Mouse (Mus musculus): ENCODE measurements around the gene Rpl35. TPM values are rescaled to one million over a fixed set of nuclear protein-coding genes. Genes with fewer than 3 reads are reported as not detected.

Gene Rpl35
- polyA plus RNA-seq, 1 experiment, result 207 TPM

GRCm38 (mm10) chr2:38975941-38976805, 29.3 kb downstream of the Rpl35 start:
- DNase-seq, result no peak
- TF ChIP-seq CTCF (IDR thresholded peaks at IDR 0.05; ENCODE audit: borderline replicate concordance, control insufficient read depth, extremely low read depth, insufficient read depth, low read length, poor library complexity), result no peak
- TF ChIP-seq POLR2A (IDR thresholded peaks at IDR 0.05; ENCODE audit: control insufficient read depth, extremely low read depth, insufficient read depth, low read length, poor library complexity), result no peak
- 91% methylated on average over 21 of the region's 21 CpGs for WGBS
- Histone ChIP-seq H3K27ac (ENCODE audit: control insufficient read depth, insufficient read depth, low read length) (no peak overlapping the region), H3K4me1 (replicated peaks; ENCODE audit: control insufficient read depth, insufficient read depth, low read length) (no peaks in the 10 kb centered on the region), H3K36me3 (ENCODE audit: control insufficient read depth, insufficient read depth, low read length) (no peaks in the 10 kb centered on the region), H3K27me3 (ENCODE audit: control insufficient read depth, insufficient read depth, low read length) (no peaks in the 10 kb centered on the region), H3K4me3 (ENCODE audit: control insufficient read depth, insufficient read depth, low read length) (no peak overlapping the region)

- 87% methylated on average over 3 of the region's 3 CpGs for WGBS
- Histone ChIP-seq H3K4me3 (ENCODE audit: control insufficient read depth, insufficient read depth, low read length) (no peak overlapping the region), H3K4me1 (replicated peaks; ENCODE audit: control insufficient read depth, insufficient read depth, low read length) (no peaks in the 10 kb centered on the region), H3K27ac (ENCODE audit: control insufficient read depth, insufficient read depth, low read length) (no peak overlapping the region), H3K27me3 (ENCODE audit: control insufficient read depth, insufficient read depth, low read length) (no peaks in the 10 kb centered on the region), H3K36me3 (ENCODE audit: control insufficient read depth, insufficient read depth, low read length) (no peaks in the 10 kb centered on the region)
- TF ChIP-seq POLR2A (IDR thresholded peaks at IDR 0.05; ENCODE audit: control insufficient read depth, extremely low read depth, insufficient read depth, low read length, poor library complexity), result no peak
- no peak for TF ChIP-seq CTCF (IDR thresholded peaks at IDR 0.05; ENCODE audit: borderline replicate concordance, control insufficient read depth, extremely low read depth, insufficient read depth, low read length, poor library complexity)
- DNase-seq, result no peak
Observed at GRCm38 (mm10) chr2:38975181-38975580, 30.2 kb downstream of the Rpl35 start.

- no peaks in the 10 kb centered on the region for H3K4me1 ChIP-seq (replicated peaks; ENCODE audit: control insufficient read depth, insufficient read depth, low read length)
- H3K36me3 ChIP-seq (ENCODE audit: control insufficient read depth, insufficient read depth, low read length), result no peaks in the 10 kb centered on the region
- 50% methylated on average over 2 of the region's 2 CpGs for WGBS
- TF ChIP-seq CTCF (IDR thresholded peaks at IDR 0.05; ENCODE audit: borderline replicate concordance, control insufficient read depth, extremely low read depth, insufficient read depth, low read length, poor library complexity) (no peak), POLR2A (IDR thresholded peaks at IDR 0.05; ENCODE audit: control insufficient read depth, extremely low read depth, insufficient read depth, low read length, poor library complexity) (no peak)
- H3K27me3 ChIP-seq (ENCODE audit: control insufficient read depth, insufficient read depth, low read length), result no peaks in the 10 kb centered on the region
- H3K4me3 ChIP-seq (ENCODE audit: control insufficient read depth, insufficient read depth, low read length), result no peak overlapping the region
- DNase-seq, result no peak
- H3K27ac ChIP-seq (ENCODE audit: control insufficient read depth, insufficient read depth, low read length), result no peak overlapping the region
Observed at GRCm38 (mm10) chr2:38974171-38974570, 31.3 kb downstream of the Rpl35 start.

GRCm38 (mm10) chr2:38973701-38974100, 31.7 kb downstream of the Rpl35 start:
- Histone ChIP-seq H3K36me3 (ENCODE audit: control insufficient read depth, insufficient read depth, low read length) (no peaks in the 10 kb centered on the region), H3K4me3 (ENCODE audit: control insufficient read depth, insufficient read depth, low read length) (no peak overlapping the region), H3K4me1 (replicated peaks; ENCODE audit: control insufficient read depth, insufficient read depth, low read length) (no peaks in the 10 kb centered on the region), H3K27ac (ENCODE audit: control insufficient read depth, insufficient read depth, low read length) (no peak overlapping the region), H3K27me3 (ENCODE audit: control insufficient read depth, insufficient read depth, low read length) (no peaks in the 10 kb centered on the region)
- TF ChIP-seq POLR2A (IDR thresholded peaks at IDR 0.05; ENCODE audit: control insufficient read depth, extremely low read depth, insufficient read depth, low read length, poor library complexity) (no peak), CTCF (IDR thresholded peaks at IDR 0.05; ENCODE audit: borderline replicate concordance, control insufficient read depth, extremely low read depth, insufficient read depth, low read length, poor library complexity) (no peak)
- no peak for DNase-seq
- 86% methylated on average over 7 of the region's 7 CpGs for WGBS

- 41% methylated on average over 2 of the region's 2 CpGs for WGBS
- no peak overlapping the region for H3K27ac ChIP-seq (ENCODE audit: control insufficient read depth, insufficient read depth, low read length)
- no peaks in the 10 kb centered on the region for H3K36me3 ChIP-seq (ENCODE audit: control insufficient read depth, insufficient read depth, low read length)
- H3K4me3 ChIP-seq (ENCODE audit: control insufficient read depth, insufficient read depth, low read length), result no peak overlapping the region
- no peaks in the 10 kb centered on the region for H3K27me3 ChIP-seq (ENCODE audit: control insufficient read depth, insufficient read depth, low read length)
- no peak for DNase-seq
- H3K4me1 ChIP-seq (replicated peaks; ENCODE audit: control insufficient read depth, insufficient read depth, low read length), result no peaks in the 10 kb centered on the region
- TF ChIP-seq POLR2A (IDR thresholded peaks at IDR 0.05; ENCODE audit: control insufficient read depth, extremely low read depth, insufficient read depth, low read length, poor library complexity) (no peak), CTCF (IDR thresholded peaks at IDR 0.05; ENCODE audit: borderline replicate concordance, control insufficient read depth, extremely low read depth, insufficient read depth, low read length, poor library complexity) (no peak)
Observed at GRCm38 (mm10) chr2:38973223-38973622, 32.2 kb downstream of the Rpl35 start.

GRCm38 (mm10) chr2:38970057-38970456, 35.4 kb downstream of the Rpl35 start:
- WGBS, result 81% methylated on average over 5 of the region's 5 CpGs

More at GRCm38 (mm10) chr2:38970057-38970456, 35.4 kb downstream of the Rpl35 start:
- TF ChIP-seq CTCF (IDR thresholded peaks at IDR 0.05; ENCODE audit: borderline replicate concordance, control insufficient read depth, extremely low read depth, insufficient read depth, low read length, poor library complexity) (no peak), POLR2A (IDR thresholded peaks at IDR 0.05; ENCODE audit: control insufficient read depth, extremely low read depth, insufficient read depth, low read length, poor library complexity) (no peak)
- Histone ChIP-seq H3K4me3 (ENCODE audit: control insufficient read depth, insufficient read depth, low read length) (no peak overlapping the region), H3K4me1 (replicated peaks; ENCODE audit: control insufficient read depth, insufficient read depth, low read length) (no peaks in the 10 kb centered on the region), H3K27ac (ENCODE audit: control insufficient read depth, insufficient read depth, low read length) (no peak overlapping the region), H3K27me3 (ENCODE audit: control insufficient read depth, insufficient read depth, low read length) (no peaks in the 10 kb centered on the region), H3K36me3 (ENCODE audit: control insufficient read depth, insufficient read depth, low read length) (no peaks in the 10 kb centered on the region)
- no peak for DNase-seq

Measured in thymus, adult 2 months (tissue).